Mouse (Mus musculus) T-helper 2 cell (primary cell): ENCODE data around the gene Ascc3.

Source experiments
- in situ Hi-C: fragments of 300-600 bp; cut with MboI, MseI; formaldehyde crosslinking; loops from one replicate; pipeline ENCODE4 v1.15.1; 2025; ENCODE audit warnings: high pct_unique_total_duplicates

The Ascc3 gene

GRCm38 (mm10) chr10:50894170-50894991 lies 301.9 kb downstream of the Ascc3 start, which contains the start of gene Sim1:
Sim1 (plus strand) TSS chr10:50894754.
- in situ Hi-C loops = no loop called here

- in situ Hi-C loops = no loop called here
These were observed 302.8 kb downstream of the Ascc3 start for GRCm38 (mm10) chr10:50895091-50895790.

- in situ Hi-C loops = no loop called here
These were observed 303.7 kb downstream of the Ascc3 start for GRCm38 (mm10) chr10:50895881-50896766.

- in situ Hi-C loops = no loop called here
These were observed 304.4 kb downstream of the Ascc3 start for GRCm38 (mm10) chr10:50896767-50897390.

GRCm38 (mm10) chr10:50897530-50898471 lies 305.3 kb downstream of the Ascc3 start:
- in situ Hi-C loops = no loop called here

- in situ Hi-C loops = no loop called here
These were observed 306.2 kb downstream of the Ascc3 start for GRCm38 (mm10) chr10:50898621-50899020.

- in situ Hi-C loops = loop anchor here (25.0 kb wide), 1 partner anchor 1512 kb away; the partner anchor contains the start of gene Nus1
These were observed 307.6 kb downstream of the Ascc3 start for GRCm38 (mm10) chr10:50899846-50900745.
